Mouse (Mus musculus) kidney, adult 2 months (tissue): ENCODE results near the gene Dph6.

Source experiments
- CTCF ChIP-seq: fragments of 200-500 bp; conservative IDR thresholded peaks from 2 replicates; pipeline ENCODE4 v1.5.1; 2011; ENCODE audit warnings: low read depth, mild to moderate bottlenecking, control low read depth, low read length, moderate library complexity, mixed read lengths; ENCODE audit not compliant: insufficient read depth, insufficient read length
- POLR2A ChIP-seq: fragments of 200-500 bp; IDR thresholded peaks from one replicate; pipeline ENCODE4 v1.6.1; 2011; ENCODE audit warnings: low read depth, low read length, control low read depth

DNA sequence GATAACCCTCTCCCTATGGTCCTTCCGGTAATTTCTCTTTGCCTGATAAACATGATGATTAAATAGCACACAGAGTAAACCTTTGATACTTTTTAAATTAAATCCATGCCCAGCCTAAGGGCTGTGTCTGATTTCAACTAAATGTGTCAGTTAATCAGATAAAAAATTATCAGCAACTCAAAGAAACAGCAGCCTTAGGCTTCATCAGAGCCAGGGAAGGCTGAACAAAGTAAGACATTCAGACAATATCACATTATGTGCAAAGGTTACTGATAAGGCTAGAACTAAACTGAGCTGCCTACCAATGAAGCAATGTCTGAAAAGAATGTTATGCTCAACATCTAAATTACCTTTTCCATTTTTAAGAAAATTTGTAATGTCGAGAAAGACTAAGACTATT is 74.0 kb downstream of the Dph6 start:
- TF ChIP-seq CTCF (no peak), POLR2A (no peak)
